In genomic region chr6:112946021-112946811, GRCm38 (mm10) we compare ENCODE assay signal across 7 mouse cellular contexts. TPM values are rescaled to one million over a fixed set of nuclear protein-coding genes. Genes with fewer than 3 reads are reported as not detected.
DNase-seq lines count a peak whose midpoint lies in the region; ATAC-seq and TF ChIP-seq lines count a peak whose summit lies in the region.

No protein-coding gene starts in this region.

- DNase-seq in lung, embryonic 14.5 days: peak; percentile 65
- no peak for DNase-seq in lung, postnatal 36 days
- DNase-seq in intestine, embryonic 14.5 days (ENCODE audit: low spot score): peak; percentile 70
- DNase-seq in thymus, postnatal 0 days (ENCODE audit: low spot score): no peak

- no peak for TF ChIP-seq CTCF in lung, embryonic 14.5 days (IDR thresholded peaks at IDR 0.05; ENCODE audit: low read depth)
- TF ChIP-seq CTCF in bone marrow macrophage, adult 2 months (IDR thresholded peaks at IDR 0.05; ENCODE audit: low read depth, low read length): no peak

- peaks cover 24% of the 10 kb centered on the region for H3K4me1 ChIP-seq in lung, embryonic 14.5 days (ENCODE audit: insufficient read depth)
- H3K4me1 ChIP-seq in bone marrow macrophage, adult 2 months (ENCODE audit: control insufficient read depth, insufficient read depth, low read length): peaks cover 24% of the 10 kb centered on the region
- H3K4me1 ChIP-seq in embryonic facial prominence, embryonic 15.5 days: peaks cover 34% of the 10 kb centered on the region
- peaks cover 24% of the 10 kb centered on the region for H3K4me1 ChIP-seq in intestine, embryonic 14.5 days (replicated peaks; ENCODE audit: control insufficient read depth, insufficient read depth, low read length)
- peaks cover 35% of the 10 kb centered on the region for H3K4me1 ChIP-seq in midbrain, embryonic 16.5 days (ENCODE audit: control insufficient read depth, insufficient read depth, low read length)

- no peaks in the 10 kb centered on the region for H3K27me3 ChIP-seq in lung, embryonic 14.5 days (ENCODE audit: insufficient read depth, low read length)
- H3K27me3 ChIP-seq in embryonic facial prominence, embryonic 15.5 days: no peaks in the 10 kb centered on the region
- H3K27me3 ChIP-seq in intestine, embryonic 14.5 days (replicated peaks; ENCODE audit: control insufficient read depth, insufficient read depth, low read length): no peaks in the 10 kb centered on the region
- no peaks in the 10 kb centered on the region for H3K27me3 ChIP-seq in midbrain, embryonic 16.5 days (ENCODE audit: control insufficient read depth, insufficient read depth, low read depth, low read length)

- TF ChIP-seq POLR2A in bone marrow macrophage, adult 2 months (IDR thresholded peaks at IDR 0.05; ENCODE audit: borderline replicate concordance, low read depth, low read length): no peak

- H3K4me3 ChIP-seq in lung, embryonic 14.5 days (ENCODE audit: low read depth, low read length): peak overlapping the region; percentile 51
- peak overlapping the region; percentile 91 for H3K4me3 ChIP-seq in bone marrow macrophage, adult 2 months (ENCODE audit: insufficient read depth, low read length)
- peak overlapping the region; percentile 55 for H3K4me3 ChIP-seq in embryonic facial prominence, embryonic 15.5 days (replicated peaks)
- peak overlapping the region; percentile 77 for H3K4me3 ChIP-seq in intestine, embryonic 14.5 days (ENCODE audit: low read depth, low read length)
- H3K4me3 ChIP-seq in midbrain, embryonic 16.5 days (ENCODE audit: low read depth, low read length): peak overlapping the region; percentile 68

- H3K4me2 ChIP-seq in lung, embryonic 14.5 days: peak overlapping the region; percentile 86
- H3K4me2 ChIP-seq in embryonic facial prominence, embryonic 15.5 days (replicated peaks): peak overlapping the region; percentile 64
- H3K4me2 ChIP-seq in intestine, embryonic 14.5 days (ENCODE audit: low read length): peak overlapping the region; percentile 51
- H3K4me2 ChIP-seq in midbrain, embryonic 16.5 days (ENCODE audit: low read length): peak overlapping the region; percentile 73

- peak; percentile 14; the same call in 1 of the 2 replicates for ATAC-seq in lung, embryonic 14.5 days (ENCODE audit: insufficient read depth)
- 0 out of 2 replicates have a peak, but pooled peaks have one; percentile 9 for ATAC-seq in embryonic facial prominence, embryonic 15.5 days (ENCODE audit: insufficient number of reproducible peaks, low FRiP score, low TSS enrichment, low read depth)
- ATAC-seq in intestine, embryonic 14.5 days (replicated peaks; ENCODE audit: low FRiP score, low TSS enrichment, low read depth): no peak; the same call in 1 of the 2 replicates
- peak; percentile 17; the same call in 1 of the 2 replicates for ATAC-seq in midbrain, embryonic 16.5 days

- H3K27ac ChIP-seq in lung, embryonic 14.5 days (ENCODE audit: low read depth): peak overlapping the region; percentile 50
- no peak overlapping the region for H3K27ac ChIP-seq in bone marrow macrophage, adult 2 months (ENCODE audit: insufficient read depth, low read depth, low read length)
- peak overlapping the region; percentile 74 for H3K27ac ChIP-seq in embryonic facial prominence, embryonic 15.5 days (replicated peaks)
- peak overlapping the region; percentile 69; the same call in 1 of the 2 replicates for H3K27ac ChIP-seq in intestine, embryonic 14.5 days (ENCODE audit: low read depth)
- H3K27ac ChIP-seq in midbrain, embryonic 16.5 days (ENCODE audit: low read length): peak overlapping the region; percentile 96

- 7% methylated on average over 12 of the region's 12 CpGs for WGBS in lung, embryonic 14.5 days
- 6% methylated on average over 12 of the region's 12 CpGs for whole genome bisulfite sequencing in embryonic facial prominence, embryonic 15.5 days
- 12% methylated on average over 12 of the region's 12 CpGs for WGBS in intestine, embryonic 14.5 days
- 4% methylated on average over 12 of the region's 12 CpGs for WGBS in midbrain, embryonic 16.5 days

- H3K9ac ChIP-seq in lung, embryonic 14.5 days: peak overlapping the region; percentile 61
- H3K9ac ChIP-seq in embryonic facial prominence, embryonic 15.5 days: peak overlapping the region; percentile 42
- peak overlapping the region; percentile 68 for H3K9ac ChIP-seq in intestine, embryonic 14.5 days (ENCODE audit: low read length)
- peak overlapping the region; percentile 94 for H3K9ac ChIP-seq in midbrain, embryonic 16.5 days (ENCODE audit: low read depth, low read length)

- H3K36me3 ChIP-seq in lung, embryonic 14.5 days (ENCODE audit: insufficient read depth): no peaks in the 10 kb centered on the region
- H3K36me3 ChIP-seq in embryonic facial prominence, embryonic 15.5 days: no peaks in the 10 kb centered on the region
- H3K36me3 ChIP-seq in intestine, embryonic 14.5 days (ENCODE audit: control insufficient read depth, insufficient read depth, low read length): no peaks in the 10 kb centered on the region
- H3K36me3 ChIP-seq in midbrain, embryonic 16.5 days (ENCODE audit: control insufficient read depth, insufficient read depth, low read length): no peaks in the 10 kb centered on the region

- no peaks in the 10 kb centered on the region for H3K9me3 ChIP-seq in lung, embryonic 14.5 days (ENCODE audit: low read depth, low read length)
- no peaks in the 10 kb centered on the region for H3K9me3 ChIP-seq in embryonic facial prominence, embryonic 15.5 days (replicated peaks)
- H3K9me3 ChIP-seq in intestine, embryonic 14.5 days (ENCODE audit: control insufficient read depth, low read length): no peaks in the 10 kb centered on the region
- no peaks in the 10 kb centered on the region for H3K9me3 ChIP-seq in midbrain, embryonic 16.5 days (replicated peaks; ENCODE audit: control insufficient read depth, low read length, poor library complexity, severe bottlenecking)

RNA-seq across cellular contexts. Expression of gene Srgap3, which starts 0.8 kb away (rescaled TPM):
- 5.0 and 5.5 TPM in 2 replicates for polyA plus RNA-seq in lung, embryonic 14.5 days (2014; fragmentation: Nextera tagmentation; extraction: Ambion mirVana)
- 2.3 and 2.9 TPM in 2 replicates for polyA plus RNA-seq in bone marrow macrophage, adult 2 months (2012; ENCODE audit: insufficient read depth, insufficient read length, missing spikeins)
- polyA plus RNA-seq in embryonic facial prominence, embryonic 15.5 days (2015; fragmentation: Nextera tagmentation; extraction: Ambion mirVana): 6.1 and 6.9 TPM in 2 replicates
- polyA plus RNA-seq in intestine, embryonic 14.5 days (2014; fragmentation: Nextera tagmentation; extraction: Ambion mirVana): 5.5 and 6.8 TPM in 2 replicates
- polyA plus RNA-seq in midbrain, embryonic 16.5 days (2015; fragmentation: Nextera tagmentation; extraction: Ambion mirVana): 37.4 and 38.6 TPM in 2 replicates
- polyA plus RNA-seq in thymus, postnatal 0 days (2015; fragmentation: Nextera tagmentation; extraction: Ambion mirVana): 0.71 and 1.2 TPM in 2 replicates

Comparison
In these comparisons a context has a peak if more than half of its experiments do, and no peak if none do; other contexts are left out.
1. DNase-seq: peak in lung, embryonic 14.5 days (single experiment) and intestine, embryonic 14.5 days (single experiment); none in lung, postnatal 36 days (single experiment) and thymus, postnatal 0 days (single experiment).
2. H3K9ac ChIP-seq: peak in every context shown above with its lines; median percentile 94 in midbrain, embryonic 16.5 days; 68 in intestine, embryonic 14.5 days; 61 in lung, embryonic 14.5 days; 42 in embryonic facial prominence, embryonic 15.5 days.
3. Peak in every context shown above with its lines, with median percentiles within 50 percentile points of each other: H3K4me2 ChIP-seq and H3K4me3 ChIP-seq.